Mouse (Mus musculus): ENCODE measurements at regions not wholly inside any gene's neighbourhood (a gene's known extent, or its start where the extent isn't known, plus 50 kb on each side); places are given as distances from the start of the nearest gene placed in this dataset.
"Not testable (repeated sequence)": the region's sequence is repeated elsewhere in the genome, so short reads cannot be mapped to it uniquely, and the experiment has no call there.

DNA sequence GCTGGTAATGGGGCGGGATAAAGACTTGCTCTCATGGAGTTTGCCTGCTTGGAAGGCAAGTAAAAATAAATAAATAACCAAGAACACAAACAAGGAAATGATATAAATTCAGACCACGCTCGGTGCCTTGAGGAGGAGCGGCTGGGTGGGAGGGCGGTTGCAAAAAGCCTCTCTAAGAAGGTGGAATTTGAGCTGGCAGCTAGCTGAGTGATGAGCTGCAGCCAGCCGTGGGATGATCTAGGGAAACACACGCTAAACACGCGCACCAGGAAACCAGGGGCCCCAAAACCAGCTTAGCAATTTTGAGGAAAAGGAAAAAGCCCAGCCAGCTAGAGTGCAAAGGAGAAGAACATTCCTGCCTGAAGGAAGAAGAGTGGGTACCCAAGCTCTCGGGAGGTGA is 217.0 kb downstream of the 3100002H09Rik start:
- peaks cover 4% of the 10 kb centered on the region; the same call in 1 of the 2 replicates for H3K27me3 ChIP-seq
- H3K4me3 ChIP-seq: no peak overlapping the region
- H3K9ac ChIP-seq: no peak overlapping the region
- H3K4me1 ChIP-seq (replicated peaks): peaks cover 16% of the 10 kb centered on the region
- WGBS: 38% methylated on average over 10 of the region's 10 CpGs
- ATAC-seq (replicated peaks; ENCODE audit: insufficient number of reproducible peaks, insufficient read depth, low FRiP score, low read depth): no peak
- no peak overlapping the region for H3K27ac ChIP-seq
- H3K9me3 ChIP-seq (replicated peaks): no peaks in the 10 kb centered on the region
- H3K36me3 ChIP-seq: no peaks in the 10 kb centered on the region
- no peak overlapping the region for H3K4me2 ChIP-seq

- ATAC-seq (replicated peaks; ENCODE audit: insufficient number of reproducible peaks, insufficient read depth, low FRiP score, low read depth): no peak
- H3K27me3 ChIP-seq: 0 out of 2 replicates have a peak, but pooled peaks cover 14% of the 10 kb centered on the region
- H3K4me1 ChIP-seq (replicated peaks): peaks cover 8% of the 10 kb centered on the region; the same call in 1 of the 2 replicates
- no peak overlapping the region for H3K9ac ChIP-seq
- H3K4me2 ChIP-seq: no peak overlapping the region
- no peaks in the 10 kb centered on the region for H3K36me3 ChIP-seq
- H3K9me3 ChIP-seq (replicated peaks): no peaks in the 10 kb centered on the region
- no peak overlapping the region for H3K27ac ChIP-seq
- 45% methylated on average over 10 of the region's 10 CpGs for WGBS
- no peak overlapping the region for H3K4me3 ChIP-seq
Measured at GRCm38 (mm10) chr4:124389067-124389466, 221.5 kb downstream of the 3100002H09Rik start.

DNA sequence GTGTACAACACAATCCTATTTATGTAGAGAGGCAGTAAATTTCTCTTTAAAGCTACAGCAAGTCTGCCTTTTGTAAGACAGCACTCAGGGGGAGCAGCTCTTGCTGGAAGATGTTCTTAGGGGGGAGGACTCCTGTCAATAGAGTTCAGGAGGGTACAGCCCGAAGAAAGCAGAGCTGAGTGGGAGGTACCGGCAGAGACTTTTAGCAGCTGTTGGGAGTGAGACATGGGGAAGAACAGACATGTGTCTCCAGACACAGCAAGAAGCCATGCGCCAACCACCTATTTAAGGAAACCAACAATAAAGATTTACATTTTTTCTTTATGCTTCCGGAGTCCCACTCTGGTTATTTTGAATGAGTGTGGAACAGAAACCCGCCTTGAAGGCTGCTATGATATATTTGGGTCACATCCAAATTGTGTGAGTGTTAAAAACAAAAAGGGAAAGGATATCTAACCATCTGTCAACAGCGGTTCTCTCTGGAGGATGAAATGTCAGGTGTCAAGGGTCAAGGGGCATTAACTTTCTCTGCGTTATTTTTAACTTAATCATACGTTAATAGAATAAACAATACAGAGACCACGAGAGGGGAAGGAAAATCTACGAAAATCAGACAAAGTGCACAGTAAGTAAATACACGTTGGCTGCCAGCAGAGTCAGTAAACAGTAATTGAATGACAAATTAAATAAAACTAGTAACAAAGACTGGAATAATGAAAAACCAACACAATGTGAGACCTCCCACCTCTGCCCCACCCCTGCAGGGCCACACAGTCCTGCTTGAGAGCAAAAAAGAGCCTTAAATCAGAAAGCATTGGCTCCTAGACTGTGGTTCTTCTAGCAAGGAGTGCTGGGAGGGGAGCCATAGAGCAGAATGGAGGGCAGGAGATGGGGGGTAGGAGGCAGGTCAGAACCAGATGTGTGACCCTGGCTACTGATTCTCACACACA is 225.2 kb downstream of the 3100002H09Rik start:
- no peak overlapping the region for H3K9ac ChIP-seq
- no peak overlapping the region for H3K4me3 ChIP-seq
- 0 out of 2 replicates have a peak, but pooled peaks cover 10% of the 10 kb centered on the region for H3K27me3 ChIP-seq
- H3K9me3 ChIP-seq (replicated peaks): no peaks in the 10 kb centered on the region
- H3K4me2 ChIP-seq: 0 out of 2 replicates have a peak overlapping the region, but pooled peaks have one; percentile 9
- H3K27ac ChIP-seq: no peak overlapping the region
- H3K4me1 ChIP-seq (replicated peaks): peaks cover 5% of the 10 kb centered on the region; the same call in 1 of the 2 replicates
- no peak for ATAC-seq (replicated peaks; ENCODE audit: insufficient number of reproducible peaks, insufficient read depth, low FRiP score, low read depth)
- 25% methylated on average over 11 of the region's 11 CpGs for WGBS
- H3K36me3 ChIP-seq: no peaks in the 10 kb centered on the region

GRCm38 (mm10) chr4:124376504-124376903 is 234.1 kb downstream of the 3100002H09Rik start:
- Histone ChIP-seq H3K4me3 (no peak overlapping the region), H3K9me3 (replicated peaks) (no peaks in the 10 kb centered on the region), H3K27me3 (peaks cover 5% of the 10 kb centered on the region; the same call in 1 of the 2 replicates), H3K4me1 (replicated peaks) (no peaks in the 10 kb centered on the region), H3K4me2 (no peak overlapping the region), H3K9ac (no peak overlapping the region), H3K36me3 (no peaks in the 10 kb centered on the region), H3K27ac (no peak overlapping the region)
- WGBS: 60% methylated on average over 5 of the region's 5 CpGs
- ATAC-seq (replicated peaks; ENCODE audit: insufficient number of reproducible peaks, insufficient read depth, low FRiP score, low read depth): no peak

GRCm38 (mm10) chr4:124375581-124375980 is 235.0 kb downstream of the 3100002H09Rik start:
- Histone ChIP-seq H3K27me3 (peaks cover 5% of the 10 kb centered on the region; the same call in 1 of the 2 replicates), H3K36me3 (no peaks in the 10 kb centered on the region), H3K9me3 (replicated peaks) (no peaks in the 10 kb centered on the region), H3K27ac (no peak overlapping the region), H3K4me3 (no peak overlapping the region), H3K4me1 (replicated peaks) (no peaks in the 10 kb centered on the region), H3K4me2 (no peak overlapping the region), H3K9ac (no peak overlapping the region)
- WGBS: 43% methylated on average over 6 of the region's 6 CpGs
- ATAC-seq (replicated peaks; ENCODE audit: insufficient number of reproducible peaks, insufficient read depth, low FRiP score, low read depth): no peak

GRCm38 (mm10) chr4:124368831-124369230 is 241.8 kb downstream of the 3100002H09Rik start:
- Histone ChIP-seq H3K4me3 (no peak overlapping the region), H3K9me3 (replicated peaks) (no peaks in the 10 kb centered on the region), H3K4me2 (no peak overlapping the region), H3K4me1 (replicated peaks) (no peaks in the 10 kb centered on the region), H3K36me3 (no peaks in the 10 kb centered on the region), H3K27me3 (0 out of 2 replicates have a peak, but pooled peaks cover 4% of the 10 kb centered on the region), H3K9ac (no peak overlapping the region), H3K27ac (no peak overlapping the region)
- no peak for ATAC-seq (replicated peaks; ENCODE audit: insufficient number of reproducible peaks, insufficient read depth, low FRiP score, low read depth)
- WGBS: 73% methylated on average over 3 of the region's 3 CpGs

- no peak overlapping the region for H3K4me2 ChIP-seq
- no peak overlapping the region for H3K27ac ChIP-seq
- H3K9me3 ChIP-seq (replicated peaks): no peaks in the 10 kb centered on the region
- H3K36me3 ChIP-seq: no peaks in the 10 kb centered on the region
- H3K4me3 ChIP-seq: no peak overlapping the region
- no peaks in the 10 kb centered on the region for H3K4me1 ChIP-seq (replicated peaks)
- ATAC-seq (replicated peaks; ENCODE audit: insufficient number of reproducible peaks, insufficient read depth, low FRiP score, low read depth): no peak
- no peak overlapping the region for H3K9ac ChIP-seq
- 74% methylated on average over 10 of the region's 10 CpGs for WGBS
- H3K27me3 ChIP-seq: no peaks in the 10 kb centered on the region
Measured at GRCm38 (mm10) chr4:124368085-124368484, 242.5 kb downstream of the 3100002H09Rik start.

GRCm38 (mm10) chr4:124360578-124360908 is 250.1 kb downstream of the 3100002H09Rik start:
- no peak for ATAC-seq (replicated peaks; ENCODE audit: insufficient number of reproducible peaks, insufficient read depth, low FRiP score, low read depth)
- Histone ChIP-seq H3K4me2 (no peak overlapping the region), H3K27me3 (peaks cover 31% of the 10 kb centered on the region), H3K9ac (no peak overlapping the region), H3K27ac (no peak overlapping the region), H3K4me1 (replicated peaks) (no peaks in the 10 kb centered on the region), H3K9me3 (replicated peaks) (no peaks in the 10 kb centered on the region), H3K36me3 (no peaks in the 10 kb centered on the region), H3K4me3 (no peak overlapping the region)
- 64% methylated on average over 6 of the region's 6 CpGs for WGBS

DNA sequence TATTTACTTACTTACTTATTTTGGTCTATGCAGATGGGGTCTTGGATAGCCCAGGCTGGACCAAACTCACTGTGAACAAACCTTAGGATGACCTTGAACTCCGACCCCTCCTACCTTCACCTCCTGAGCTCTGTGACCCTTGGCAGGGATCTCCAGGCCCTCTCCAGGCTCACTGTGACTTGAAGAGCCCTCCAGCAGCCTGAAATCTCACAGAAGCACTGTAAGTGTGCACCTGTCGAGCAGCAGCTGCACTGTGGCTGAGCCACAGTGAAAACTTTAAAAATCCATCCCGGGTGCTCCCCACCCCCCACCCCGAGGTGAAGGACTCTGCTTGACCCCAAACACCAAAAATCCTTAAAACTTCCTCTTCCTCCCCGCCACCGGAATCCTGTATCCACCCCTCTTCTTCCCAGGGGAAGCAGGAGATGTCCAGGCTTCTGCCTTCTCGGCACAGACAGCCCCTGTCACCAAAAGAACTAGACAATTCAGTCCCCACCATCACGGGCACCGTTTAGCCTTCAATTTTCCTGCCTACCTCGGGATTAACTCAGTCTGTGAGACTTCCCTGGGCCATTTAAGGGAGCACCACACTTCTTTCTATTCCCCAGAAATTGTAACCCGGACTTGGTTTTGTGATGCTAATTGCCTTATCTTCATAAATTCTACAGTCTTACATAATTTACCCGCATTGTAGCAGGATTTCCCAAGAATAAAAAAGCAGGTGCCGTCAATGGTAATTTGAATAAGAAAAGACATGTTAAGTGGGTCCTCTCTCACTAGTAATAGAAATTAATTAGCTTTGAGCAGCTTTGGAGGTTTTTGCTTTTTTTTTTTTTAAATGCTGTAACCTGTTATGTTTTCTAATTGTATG is 250.7 kb downstream of the 3100002H09Rik start:
- H3K4me1 ChIP-seq (replicated peaks): no peaks in the 10 kb centered on the region
- H3K4me3 ChIP-seq: no peak overlapping the region
- H3K4me2 ChIP-seq: no peak overlapping the region
- no peak for ATAC-seq (replicated peaks; ENCODE audit: insufficient number of reproducible peaks, insufficient read depth, low FRiP score, low read depth)
- H3K27me3 ChIP-seq: peaks cover 31% of the 10 kb centered on the region
- WGBS: 34% methylated on average over 13 of the region's 13 CpGs
- H3K9ac ChIP-seq: no peak overlapping the region
- H3K27ac ChIP-seq: no peak overlapping the region
- no peaks in the 10 kb centered on the region for H3K36me3 ChIP-seq
- H3K9me3 ChIP-seq (replicated peaks): no peaks in the 10 kb centered on the region

GRCm38 (mm10) chr4:124358456-124358855 is 252.1 kb downstream of the 3100002H09Rik start:
- 0% methylated on average over 3 of the region's 8 CpGs for WGBS

DNA sequence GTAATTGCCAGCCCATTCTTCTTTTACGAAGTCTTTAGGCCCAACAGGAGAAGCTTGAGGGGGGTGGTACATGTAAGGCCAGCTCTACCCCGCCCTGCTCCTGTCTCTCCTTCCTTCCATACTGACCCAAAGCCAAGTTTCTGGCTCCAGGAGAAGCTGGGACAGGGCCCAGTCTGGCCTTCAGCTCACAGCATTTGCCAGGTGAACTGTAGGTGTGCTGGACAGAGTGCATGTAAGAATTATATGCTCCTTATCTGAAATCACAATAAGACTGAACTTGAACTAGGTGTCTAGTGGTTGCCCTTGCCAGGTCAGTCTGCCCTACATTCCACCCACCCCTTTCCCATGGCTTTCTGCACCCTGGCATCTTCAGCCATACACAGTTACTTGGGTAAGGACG is 260.2 kb downstream of the 3100002H09Rik start:
- no peaks in the 10 kb centered on the region for H3K9me3 ChIP-seq (replicated peaks)
- no peak overlapping the region for H3K4me3 ChIP-seq
- H3K27ac ChIP-seq: no peak overlapping the region
- H3K36me3 ChIP-seq: no peaks in the 10 kb centered on the region
- no peak for ATAC-seq (replicated peaks; ENCODE audit: insufficient number of reproducible peaks, insufficient read depth, low FRiP score, low read depth)
- no peak overlapping the region for H3K4me2 ChIP-seq
- no peak overlapping the region for H3K9ac ChIP-seq
- WGBS: 84% methylated on average over 3 of the region's 3 CpGs
- peaks cover 6% of the 10 kb centered on the region; the same call in 1 of the 2 replicates for H3K27me3 ChIP-seq
- H3K4me1 ChIP-seq (replicated peaks): no peaks in the 10 kb centered on the region

More at GRCm38 (mm10) chr4:124358456-124358855, 252.1 kb downstream of the 3100002H09Rik start:
- H3K27ac ChIP-seq; H3K4me3 ChIP-seq; ATAC-seq (replicated peaks; ENCODE audit: insufficient number of reproducible peaks, insufficient read depth, low FRiP score, low read depth); H3K36me3 ChIP-seq; H3K9ac ChIP-seq; H3K4me1 ChIP-seq (replicated peaks); H3K4me2 ChIP-seq; H3K9me3 ChIP-seq (replicated peaks): not testable (repeated sequence)
- H3K27me3 ChIP-seq: peaks cover 31% of the 10 kb centered on the region
